ENCODE assay signal across 8 mouse cellular contexts in genomic region chrX:169997456-169997853, GRCm38 (mm10). TPM values are rescaled to one million over a fixed set of nuclear protein-coding genes. Genes with fewer than 3 reads are reported as not detected.
A peak's percentile ranks its signal among the peaks of the same experiment; 100 is the strongest.
DNase-seq lines count a peak whose midpoint lies in the region; ATAC-seq and TF ChIP-seq lines count a peak whose summit lies in the region.
"Not testable (repeated sequence)": the region's sequence is repeated elsewhere in the genome, so short reads cannot be mapped to it uniquely, and the experiment has no call there.

No protein-coding gene starts in this region.

- H3K4me1 ChIP-seq in cortical plate, adult 2 months (ENCODE audit: control insufficient read depth, insufficient read depth, low read length); forebrain, embryonic 15.5 days; heart, embryonic 15.5 days (replicated peaks); intestine, postnatal 0 days (replicated peaks; ENCODE audit: control insufficient read depth, insufficient read depth, low read length); liver, embryonic 12.5 days; midbrain, embryonic 10.5 days; small intestine, adult 2 months (ENCODE audit: control insufficient read depth, insufficient read depth, insufficient read length, low read length): not testable (repeated sequence)

- ATAC-seq in CD4-positive, CD25-positive, alpha-beta regulatory T cell, adult 4 months: peak; percentile 9
- ATAC-seq in forebrain, embryonic 15.5 days (replicated peaks); heart, embryonic 15.5 days (replicated peaks; ENCODE audit: insufficient number of reproducible peaks, insufficient read depth, low FRiP score, low read depth): not testable (repeated sequence)
- ATAC-seq in intestine, postnatal 0 days: peak; percentile 24
- ATAC-seq in liver, embryonic 12.5 days: peak; percentile 5; the same call in 1 of the 2 replicates

- not testable (repeated sequence) for TF ChIP-seq POLR2A in cortical plate, adult 2 months (IDR thresholded peaks at IDR 0.05; ENCODE audit: extremely low read depth, insufficient read depth, low read length); small intestine, adult 2 months (IDR thresholded peaks at IDR 0.05; ENCODE audit: low read depth, low read length)

- DNase-seq in midbrain, embryonic 10.5 days (ENCODE audit: low spot score): not testable (repeated sequence)

- H3K27ac ChIP-seq in cortical plate, adult 2 months (ENCODE audit: insufficient read depth, low read length): peak overlapping the region; percentile 97
- peak overlapping the region; percentile 50; the same call in 1 of the 2 replicates for H3K27ac ChIP-seq in forebrain, embryonic 15.5 days (replicated peaks)
- H3K27ac ChIP-seq in heart, embryonic 15.5 days; intestine, postnatal 0 days (ENCODE audit: low read depth, low read length); liver, embryonic 12.5 days: not testable (repeated sequence)
- H3K27ac ChIP-seq in midbrain, embryonic 10.5 days (replicated peaks): peak overlapping the region; percentile 85
- H3K27ac ChIP-seq in small intestine, adult 2 months (ENCODE audit: insufficient read depth, low read depth, low read length): peak overlapping the region; percentile 50; the same call in 1 of the 2 replicates

- H3K4me2 ChIP-seq in forebrain, embryonic 15.5 days (replicated peaks): peak overlapping the region; percentile 41
- peak overlapping the region; percentile 55 for H3K4me2 ChIP-seq in heart, embryonic 15.5 days
- H3K4me2 ChIP-seq in intestine, postnatal 0 days (replicated peaks; ENCODE audit: low read depth): peak overlapping the region; percentile 95
- H3K4me2 ChIP-seq in liver, embryonic 12.5 days: peak overlapping the region; percentile 67

- not testable (repeated sequence) for TF ChIP-seq CTCF in cortical plate, adult 2 months (IDR thresholded peaks at IDR 0.05; ENCODE audit: extremely low read depth, insufficient read depth, low read length); intestine, postnatal 0 days (IDR thresholded peaks at IDR 0.05; ENCODE audit: low read depth); small intestine, adult 2 months (IDR thresholded peaks at IDR 0.05; ENCODE audit: extremely low read depth, insufficient read length, insufficient replicate concordance, low read depth, low read length)

- not testable (repeated sequence) for H3K9ac ChIP-seq in forebrain, embryonic 15.5 days (replicated peaks); heart, embryonic 15.5 days; liver, embryonic 12.5 days
- peak overlapping the region; percentile 47 for H3K9ac ChIP-seq in intestine, postnatal 0 days (ENCODE audit: low read depth, low read length)

- H3K27me3 ChIP-seq in forebrain, embryonic 15.5 days; heart, embryonic 15.5 days; intestine, postnatal 0 days (replicated peaks; ENCODE audit: control insufficient read depth, insufficient read depth, low read length); liver, embryonic 12.5 days (replicated peaks); midbrain, embryonic 10.5 days (ENCODE audit: low read depth, poor library complexity, severe bottlenecking); small intestine, adult 2 months (ENCODE audit: control insufficient read depth, insufficient read depth, low read length): not testable (repeated sequence)

- not testable (repeated sequence) for H3K9me3 ChIP-seq in forebrain, embryonic 15.5 days; heart, embryonic 15.5 days (replicated peaks); liver, embryonic 12.5 days (replicated peaks); midbrain, embryonic 10.5 days (replicated peaks)
- peaks cover 32% of the 10 kb centered on the region for H3K9me3 ChIP-seq in intestine, postnatal 0 days (ENCODE audit: control insufficient read depth)

- not testable (repeated sequence) for H3K36me3 ChIP-seq in forebrain, embryonic 15.5 days; heart, embryonic 15.5 days; intestine, postnatal 0 days (ENCODE audit: control insufficient read depth, insufficient read depth); liver, embryonic 12.5 days; midbrain, embryonic 10.5 days; small intestine, adult 2 months (ENCODE audit: control insufficient read depth, insufficient read depth, low read length)

- H3K4me3 ChIP-seq in cortical plate, adult 2 months (ENCODE audit: insufficient read depth, low read length): peak overlapping the region; percentile 57
- H3K4me3 ChIP-seq in forebrain, embryonic 15.5 days: peak overlapping the region; percentile 29
- H3K4me3 ChIP-seq in heart, embryonic 15.5 days: peak overlapping the region; percentile 32
- H3K4me3 ChIP-seq in intestine, postnatal 0 days (ENCODE audit: low read depth, low read length): peak overlapping the region; percentile 45
- H3K4me3 ChIP-seq in liver, embryonic 12.5 days: peak overlapping the region; percentile 31; the same call in 1 of the 2 replicates
- H3K4me3 ChIP-seq in midbrain, embryonic 10.5 days: peak overlapping the region; percentile 49
- peak overlapping the region; percentile 65 for H3K4me3 ChIP-seq in small intestine, adult 2 months (ENCODE audit: low read depth, low read length)

- WGBS in forebrain, embryonic 15.5 days: 35% methylated on average over 23 of the region's 40 CpGs
- 34% methylated on average over 24 of the region's 40 CpGs for WGBS in heart, embryonic 15.5 days
- 60% methylated on average over 40 of the region's 40 CpGs for WGBS in intestine, postnatal 0 days
- WGBS in liver, embryonic 12.5 days (ENCODE audit: insufficient replicate concordance): 17% methylated on average over 2 of the region's 40 CpGs
- 18% methylated on average over 6 of the region's 40 CpGs for WGBS in midbrain, embryonic 10.5 days
- WGBS in small intestine, adult 2 months: 4% methylated on average over 6 of the region's 40 CpGs

RNA-seq across cellular contexts. Expression of gene Gm21887, which starts 12.0 kb away (rescaled TPM):
- 100 to 1,000 TPM in 1 of 2 experiments, 10 to 100 TPM in 1; 25.2 to 130 TPM for polyA plus RNA-seq in CD4-positive, CD25-positive, alpha-beta regulatory T cell, adult 4 months (2017; shearing (Covaris generic))
- polyA plus RNA-seq in cortical plate, adult 2 months (2012; rRNA removed): 593 and 681 TPM in 2 replicates
- polyA plus RNA-seq in forebrain, embryonic 15.5 days (2015; fragmentation: Nextera tagmentation; extraction: Ambion mirVana): 189 and 242 TPM in 2 replicates
- 122 and 155 TPM in 2 replicates for polyA plus RNA-seq in heart, embryonic 15.5 days (2015; fragmentation: Nextera tagmentation; extraction: Ambion mirVana)
- polyA plus RNA-seq in intestine, postnatal 0 days (2015; fragmentation: Nextera tagmentation; extraction: Ambion mirVana): 46.8 and 66.4 TPM in 2 replicates
- 196 and 237 TPM in 2 replicates for polyA plus RNA-seq in liver, embryonic 12.5 days (2016; fragmentation: Nextera tagmentation; extraction: Ambion mirVana)
- polyA plus RNA-seq in midbrain, embryonic 10.5 days (2016; fragmentation: Nextera tagmentation; extraction: Ambion mirVana): 224 and 306 TPM in 2 replicates
- polyA plus RNA-seq in small intestine, adult 2 months (2012; rRNA removed): 9.0 and 759 TPM in 2 replicates

Comparison
In these comparisons a context has a peak if more than half of its experiments do, and no peak if none do; other contexts are left out.
1. H3K4me2 ChIP-seq: peak in every context shown above with its lines; median percentile 95 in intestine, postnatal 0 days; 67 in liver, embryonic 12.5 days; 55 in heart, embryonic 15.5 days; 41 in forebrain, embryonic 15.5 days.